Comparison of ENCODE assay signal across 20 mouse cellular contexts in the genomic region with DNA sequence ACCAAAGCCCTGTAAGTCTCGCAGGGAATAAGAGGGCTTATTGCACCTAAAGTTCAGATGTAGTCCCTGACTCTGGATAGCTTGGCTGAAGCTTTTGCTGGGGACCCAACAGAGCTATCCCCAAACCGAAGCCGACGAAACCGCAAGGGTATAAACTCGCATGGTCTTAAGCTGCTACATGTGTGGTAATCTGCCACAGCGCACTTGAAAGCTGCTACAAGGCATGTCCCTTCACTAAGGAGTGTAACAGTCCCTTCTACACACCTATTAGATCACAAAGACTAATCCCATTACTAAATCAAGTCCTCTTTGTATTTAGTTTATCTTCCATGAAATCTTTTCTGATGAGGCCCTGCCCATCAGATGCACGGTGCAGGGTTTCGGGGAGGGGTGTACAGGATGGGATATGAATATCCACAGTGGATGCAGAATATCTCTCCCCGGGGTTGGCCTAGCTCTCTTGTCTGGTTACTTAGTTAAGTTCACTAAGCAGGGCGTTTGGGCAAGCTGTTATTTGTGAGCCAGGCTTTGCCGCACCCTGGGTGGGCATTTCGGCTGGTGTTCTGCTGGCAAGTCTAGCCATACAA.
"Had no signal": no experiment of that assay in that cellular context is flagged by ENCODE, and none has a peak within 500 bp of the region (broad histone marks: within the 10 kb centered on the region; RNA-seq: fewer than 3 reads in every experiment).

No protein-coding gene starts in this region.

- H3K9me3 ChIP-seq: limb, embryonic 12.5 days; limb, embryonic 15.5 days; stomach, embryonic 15.5 days had no signal

- H3K9ac ChIP-seq: limb, embryonic 12.5 days; limb, embryonic 15.5 days; liver, embryonic 14.5 days; liver, postnatal 0 days; lung, embryonic 14.5 days; stomach, embryonic 15.5 days had no signal

- H3K4me3 ChIP-seq: limb, embryonic 12.5 days; limb, embryonic 15.5 days; stomach, embryonic 15.5 days had no signal

- DNase-seq: kidney, adult 18-20 months; kidney, adult 9 months; kidney, postnatal 14 days; kidney, postnatal 4 days; left cerebral cortex, postnatal 4 days; liver, postnatal 0 days; lung, embryonic 14.5 days; right cerebral cortex, postnatal 25 days; spleen, adult 18-20 months; thymus, postnatal 36 days had no signal

- H3K4me2 ChIP-seq: limb, embryonic 12.5 days; limb, embryonic 15.5 days; liver, embryonic 11.5 days; lung, embryonic 14.5 days; stomach, embryonic 15.5 days had no signal

- H3K27me3 ChIP-seq: limb, embryonic 12.5 days; limb, embryonic 15.5 days; stomach, embryonic 15.5 days had no signal

- ATAC-seq: hindbrain, postnatal 0 days; inflammation-experienced regulatory T-cells, adult 6 months; intestine, embryonic 16.5 days; liver, postnatal 0 days; lung, postnatal 0 days had no signal

- H3K27ac ChIP-seq: hindbrain, postnatal 0 days; limb, embryonic 12.5 days; limb, embryonic 15.5 days; liver, embryonic 14.5 days; macrophage; stomach, embryonic 15.5 days had no signal

- H3K4me1 ChIP-seq: limb, embryonic 12.5 days; limb, embryonic 15.5 days; stomach, embryonic 15.5 days had no signal
